Mouse (Mus musculus): ENCODE measurements at regions not wholly inside any gene's neighbourhood (a gene's known extent, or its start where the extent isn't known, plus 50 kb on each side); places are given as distances from the start of the nearest gene placed in this dataset.

- WGBS, result 76% methylated on average over 1 of the region's 1 CpGs
- Histone ChIP-seq H3K4me3 (replicated peaks) (no peak overlapping the region), H3K4me2 (no peak overlapping the region), H3K27me3 (no peaks in the 10 kb centered on the region), H3K4me1 (peaks cover 5% of the 10 kb centered on the region; the same call in 1 of the 2 replicates), H3K9ac (no peak overlapping the region), H3K27ac (no peak overlapping the region), H3K36me3 (no peaks in the 10 kb centered on the region), H3K9me3 (replicated peaks) (no peaks in the 10 kb centered on the region)
- no peak for ATAC-seq (replicated peaks; ENCODE audit: low FRiP score)
These were observed 100.7 kb upstream of the Adgrf1 start for GRCm38 (mm10) chr17:43169435-43169834.

- H3K4me3 ChIP-seq (replicated peaks), result no peak overlapping the region
- peaks cover 5% of the 10 kb centered on the region; the same call in 1 of the 2 replicates for H3K4me1 ChIP-seq
- no peak overlapping the region for H3K27ac ChIP-seq
- H3K4me2 ChIP-seq, result no peak overlapping the region
- no peaks in the 10 kb centered on the region for H3K9me3 ChIP-seq (replicated peaks)
- no peaks in the 10 kb centered on the region for H3K27me3 ChIP-seq
- no peak overlapping the region for H3K9ac ChIP-seq
- H3K36me3 ChIP-seq, result no peaks in the 10 kb centered on the region
- WGBS, result 67% methylated on average over 6 of the region's 6 CpGs
- ATAC-seq (replicated peaks; ENCODE audit: low FRiP score), result no peak
These were observed 97.4 kb upstream of the Adgrf1 start for GRCm38 (mm10) chr17:43172657-43173165.

- Histone ChIP-seq H3K27ac (no peak overlapping the region), H3K4me3 (replicated peaks) (no peak overlapping the region), H3K27me3 (no peaks in the 10 kb centered on the region), H3K9ac (no peak overlapping the region), H3K4me2 (no peak overlapping the region), H3K9me3 (replicated peaks) (no peaks in the 10 kb centered on the region), H3K36me3 (no peaks in the 10 kb centered on the region), H3K4me1 (peaks cover 5% of the 10 kb centered on the region; the same call in 1 of the 2 replicates)
- 80% methylated on average over 1 of the region's 1 CpGs for WGBS
- ATAC-seq (replicated peaks; ENCODE audit: low FRiP score), result no peak
These were observed 95.3 kb upstream of the Adgrf1 start for GRCm38 (mm10) chr17:43174860-43175259.

- Histone ChIP-seq H3K27me3 (no peaks in the 10 kb centered on the region), H3K4me3 (replicated peaks) (no peak overlapping the region), H3K36me3 (no peaks in the 10 kb centered on the region), H3K9ac (no peak overlapping the region), H3K9me3 (replicated peaks) (no peaks in the 10 kb centered on the region), H3K27ac (no peak overlapping the region), H3K4me1 (peaks cover 5% of the 10 kb centered on the region; the same call in 1 of the 2 replicates), H3K4me2 (no peak overlapping the region)
- 33% methylated on average over 1 of the region's 1 CpGs for WGBS
- no peak for ATAC-seq (replicated peaks; ENCODE audit: low FRiP score)
These were observed 92.9 kb upstream of the Adgrf1 start for GRCm38 (mm10) chr17:43177244-43177643.

- 66% methylated on average over 2 of the region's 2 CpGs for WGBS
- Histone ChIP-seq H3K9me3 (replicated peaks) (no peaks in the 10 kb centered on the region), H3K27me3 (no peaks in the 10 kb centered on the region), H3K4me2 (no peak overlapping the region), H3K4me3 (replicated peaks) (no peak overlapping the region), H3K4me1 (no peaks in the 10 kb centered on the region), H3K9ac (no peak overlapping the region), H3K36me3 (no peaks in the 10 kb centered on the region), H3K27ac (no peak overlapping the region)
- no peak for ATAC-seq (replicated peaks; ENCODE audit: low FRiP score)
These were observed 80.1 kb upstream of the Adgrf1 start for GRCm38 (mm10) chr17:43190016-43190415.

GRCm38 (mm10) chr17:43190853-43191485 lies 79.2 kb upstream of the Adgrf1 start:
- WGBS, result 77% methylated on average over 3 of the region's 3 CpGs
- Histone ChIP-seq H3K4me1 (no peaks in the 10 kb centered on the region), H3K9ac (no peak overlapping the region), H3K27ac (no peak overlapping the region), H3K4me2 (no peak overlapping the region), H3K36me3 (no peaks in the 10 kb centered on the region), H3K4me3 (replicated peaks) (no peak overlapping the region), H3K9me3 (replicated peaks) (no peaks in the 10 kb centered on the region), H3K27me3 (no peaks in the 10 kb centered on the region)
- ATAC-seq (replicated peaks; ENCODE audit: low FRiP score), result no peak

- WGBS, result 53% methylated on average over 1 of the region's 1 CpGs
These were observed 72.9 kb upstream of the Adgrf1 start for GRCm38 (mm10) chr17:43197232-43197631.

GRCm38 (mm10) chr17:43200832-43201231 lies 69.3 kb upstream of the Adgrf1 start:
- ATAC-seq (replicated peaks; ENCODE audit: low FRiP score), result no peak
- 64% methylated on average over 2 of the region's 2 CpGs for WGBS

More at GRCm38 (mm10) chr17:43197232-43197631, 72.9 kb upstream of the Adgrf1 start:
- H3K4me3 ChIP-seq (replicated peaks), result no peak overlapping the region
- H3K27ac ChIP-seq, result no peak overlapping the region
- ATAC-seq (replicated peaks; ENCODE audit: low FRiP score), result no peak
- H3K27me3 ChIP-seq, result no peaks in the 10 kb centered on the region
- H3K4me1 ChIP-seq, result no peaks in the 10 kb centered on the region
- H3K36me3 ChIP-seq, result no peaks in the 10 kb centered on the region
- H3K9me3 ChIP-seq (replicated peaks), result no peaks in the 10 kb centered on the region
- H3K4me2 ChIP-seq, result no peak overlapping the region
- H3K9ac ChIP-seq, result no peak overlapping the region

GRCm38 (mm10) chr17:43206701-43207470 lies 63.2 kb upstream of the Adgrf1 start:
- Histone ChIP-seq H3K36me3 (no peaks in the 10 kb centered on the region), H3K27me3 (no peaks in the 10 kb centered on the region), H3K27ac (no peak overlapping the region), H3K4me2 (no peak overlapping the region), H3K9me3 (replicated peaks) (no peaks in the 10 kb centered on the region), H3K4me1 (peaks cover 6% of the 10 kb centered on the region; the same call in 1 of the 2 replicates), H3K9ac (no peak overlapping the region), H3K4me3 (replicated peaks) (no peak overlapping the region)
- WGBS, result 81% methylated on average over 3 of the region's 3 CpGs
- peak; percentile 62; the same call in 1 of the 2 replicates for ATAC-seq (replicated peaks; ENCODE audit: low FRiP score)

More at GRCm38 (mm10) chr17:43200832-43201231, 69.3 kb upstream of the Adgrf1 start:
- Histone ChIP-seq H3K4me3 (replicated peaks) (no peak overlapping the region), H3K9me3 (replicated peaks) (no peaks in the 10 kb centered on the region), H3K27me3 (no peaks in the 10 kb centered on the region), H3K4me2 (no peak overlapping the region), H3K36me3 (no peaks in the 10 kb centered on the region), H3K27ac (no peak overlapping the region), H3K9ac (no peak overlapping the region), H3K4me1 (peaks cover 5% of the 10 kb centered on the region; the same call in 1 of the 2 replicates)

GRCm38 (mm10) chr17:43209727-43210126 lies 60.4 kb upstream of the Adgrf1 start:
- H3K27me3 ChIP-seq, result no peaks in the 10 kb centered on the region
- WGBS, result 91% methylated on average over 1 of the region's 1 CpGs
- H3K27ac ChIP-seq, result no peak overlapping the region
- no peak overlapping the region for H3K4me3 ChIP-seq (replicated peaks)
- H3K4me2 ChIP-seq, result no peak overlapping the region
- H3K4me1 ChIP-seq, result peaks cover 6% of the 10 kb centered on the region; the same call in 1 of the 2 replicates
- ATAC-seq (replicated peaks; ENCODE audit: low FRiP score), result no peak
- H3K9me3 ChIP-seq (replicated peaks), result no peaks in the 10 kb centered on the region
- no peaks in the 10 kb centered on the region for H3K36me3 ChIP-seq
- no peak overlapping the region for H3K9ac ChIP-seq

- H3K9ac ChIP-seq, result no peak overlapping the region
- no peaks in the 10 kb centered on the region for H3K27me3 ChIP-seq
- WGBS, result 91% methylated on average over 1 of the region's 1 CpGs
- no peaks in the 10 kb centered on the region for H3K4me1 ChIP-seq
- ATAC-seq (replicated peaks; ENCODE audit: low FRiP score), result no peak
- no peak overlapping the region for H3K27ac ChIP-seq
- no peak overlapping the region for H3K4me2 ChIP-seq
- no peak overlapping the region for H3K4me3 ChIP-seq (replicated peaks)
- no peaks in the 10 kb centered on the region for H3K36me3 ChIP-seq
- H3K9me3 ChIP-seq (replicated peaks), result no peaks in the 10 kb centered on the region
These were observed 56.1 kb upstream of the Adgrf1 start for GRCm38 (mm10) chr17:43214038-43214437.

GRCm38 (mm10) chr17:43219636-43220035 lies 50.5 kb upstream of the Adgrf1 start:
- H3K9ac ChIP-seq, result no peak overlapping the region
- ATAC-seq (replicated peaks; ENCODE audit: low FRiP score), result no peak
- H3K27ac ChIP-seq, result no peak overlapping the region
- H3K4me2 ChIP-seq, result no peak overlapping the region
- no peaks in the 10 kb centered on the region for H3K4me1 ChIP-seq
- H3K4me3 ChIP-seq (replicated peaks), result no peak overlapping the region
- H3K27me3 ChIP-seq, result no peaks in the 10 kb centered on the region
- WGBS, result 74% methylated on average over 4 of the region's 4 CpGs
- H3K36me3 ChIP-seq, result no peaks in the 10 kb centered on the region
- H3K9me3 ChIP-seq (replicated peaks), result no peaks in the 10 kb centered on the region
